Mouse (Mus musculus) testis, adult 2 months (tissue): ENCODE results near the gene Grpel1.

Experiments used
- CTCF ChIP-seq: fragments of 200-500 bp; IDR thresholded peaks from 2 replicates; pipeline ENCODE4 v1.5.1; 2012; ENCODE audit warnings: low read depth, mild to moderate bottlenecking, inconsistent platforms, low read length, moderate library complexity; ENCODE audit not compliant: control insufficient read depth, insufficient read depth, insufficient replicate concordance
- POLR2A ChIP-seq: fragments of 200-500 bp; IDR thresholded peaks from 2 replicates; pipeline ENCODE4 v1.6.1; 2012; ENCODE audit warnings: low read depth, mild to moderate bottlenecking, inconsistent platforms, low read length, moderate library complexity; ENCODE audit not compliant: control insufficient read depth

- TF ChIP-seq POLR2A (no peak), CTCF (no peak)
These were observed 50.3 kb downstream of the Grpel1 start for GRCm38 (mm10) chr5:36515126-36515525.
